Mouse (Mus musculus) urinary bladder, postnatal 25 days (tissue): ENCODE data around the gene Camkmt.

ENCODE experiments used
- DNase-seq: peaks from one replicate; pipeline ENCODE4 v3.0.0; 2022; ENCODE audit warnings: low spot score

Gene Camkmt

GRCm38 (mm10) chr17:85292276-85292675 is 201.9 kb downstream of the Camkmt start:
- DNase-seq: no peak

DNA sequence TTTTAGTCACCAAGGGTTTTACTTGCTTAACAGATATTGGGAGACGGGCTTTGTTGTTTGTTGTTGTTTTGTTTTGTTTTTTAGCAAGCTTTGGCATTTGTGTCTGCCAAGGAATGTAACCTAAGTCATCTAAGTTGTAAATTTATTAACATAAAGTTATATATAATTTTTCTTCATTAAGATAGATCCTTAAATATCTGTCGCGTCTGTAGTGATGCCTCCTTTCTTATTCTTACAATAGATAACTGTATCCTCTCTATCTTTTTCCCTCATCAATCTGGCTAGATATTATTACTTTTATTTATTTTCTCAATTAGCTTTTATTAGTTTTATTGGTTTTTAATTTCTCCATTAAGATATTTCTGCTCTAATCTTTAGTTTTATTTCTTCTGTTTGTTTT is 213.3 kb downstream of the Camkmt start:
- no peak for DNase-seq

DNA sequence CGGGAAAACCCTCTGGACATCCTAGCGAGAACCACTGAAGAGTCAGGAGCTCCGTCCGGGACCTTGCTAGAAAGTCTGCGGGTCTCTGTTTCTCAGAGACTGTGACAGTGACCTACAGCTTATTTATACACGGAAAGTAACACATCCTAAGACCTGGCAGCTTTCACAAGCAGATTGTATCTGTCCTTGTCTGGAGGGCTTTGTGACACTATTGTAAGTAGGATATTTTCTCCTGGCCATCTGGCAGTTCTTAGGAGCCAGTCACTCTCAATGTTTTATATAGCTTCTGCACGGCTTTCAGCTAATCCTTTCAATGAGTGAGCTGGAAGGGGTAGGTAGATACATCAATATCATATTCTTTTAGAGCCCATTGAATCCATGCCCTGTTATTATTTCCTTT is 218.2 kb downstream of the Camkmt start:
- DNase-seq: no peak

DNA sequence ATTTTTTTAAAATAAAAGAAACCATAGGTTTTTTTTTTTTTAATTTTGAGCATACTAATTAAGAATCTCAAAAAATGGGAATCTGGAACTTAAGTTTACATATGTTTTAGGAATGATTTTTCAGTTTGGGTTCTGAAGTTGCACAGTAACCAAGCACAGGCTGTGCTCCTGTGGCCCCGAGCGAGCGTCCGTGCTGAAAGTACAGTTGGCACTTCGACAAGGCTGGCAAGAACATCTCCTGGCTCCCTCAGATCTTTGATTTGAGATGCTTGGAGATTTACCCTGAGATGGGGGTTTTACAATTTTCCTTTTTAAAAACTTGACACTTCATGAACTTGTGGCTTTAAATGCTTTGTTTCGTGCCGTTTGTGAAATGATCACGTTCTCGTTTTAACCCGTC is 218.7 kb downstream of the Camkmt start:
- no peak for DNase-seq

- DNase-seq: no peak
Observed at GRCm38 (mm10) chr17:85311348-85311747, 221.0 kb downstream of the Camkmt start.

DNA sequence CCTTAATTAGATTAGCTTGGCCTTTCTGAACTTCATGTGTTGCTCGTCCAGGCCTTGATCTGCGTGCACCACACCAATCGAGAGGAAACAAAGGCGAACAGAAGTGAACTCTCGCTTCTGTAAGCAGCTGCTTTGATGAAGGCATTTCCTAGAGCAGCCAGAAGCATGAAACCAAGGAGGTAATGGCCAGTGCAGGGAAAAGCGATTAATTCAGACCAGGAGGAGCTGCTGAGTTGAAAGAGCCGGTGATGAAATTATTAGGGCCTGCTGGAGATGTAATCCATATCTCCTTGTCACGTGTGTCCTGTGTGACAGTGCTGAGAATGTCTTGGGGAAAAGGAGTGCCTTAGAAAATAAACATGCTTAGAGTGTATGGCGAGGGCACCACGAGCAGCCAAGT is 228.0 kb downstream of the Camkmt start:
- no peak for DNase-seq

DNA sequence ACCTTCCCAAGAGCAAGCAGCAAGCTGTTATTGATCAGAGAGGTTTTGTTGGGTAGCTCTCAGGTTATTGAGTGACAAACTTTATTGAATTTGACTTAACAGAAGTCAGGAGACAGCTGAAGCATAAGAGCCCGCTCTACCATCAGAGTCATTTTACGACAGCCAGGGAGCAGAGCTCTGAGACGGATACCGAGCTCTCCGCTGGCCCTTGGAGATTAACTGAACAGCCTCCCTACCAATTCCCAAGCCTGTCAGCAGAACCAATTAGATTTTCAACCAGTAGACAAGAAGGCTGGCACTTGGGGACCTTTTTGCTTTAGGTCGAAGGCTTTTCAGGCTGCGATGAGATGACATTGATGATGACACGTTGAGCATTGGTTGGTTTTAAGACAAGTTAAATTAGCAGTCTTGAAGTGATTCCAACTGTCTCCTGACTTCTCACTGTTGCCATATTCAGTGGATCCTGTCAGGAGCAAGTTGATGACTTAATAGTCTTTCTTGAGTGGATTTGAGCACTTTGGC is 229.5 kb downstream of the Camkmt start:
- no peak for DNase-seq

DNA sequence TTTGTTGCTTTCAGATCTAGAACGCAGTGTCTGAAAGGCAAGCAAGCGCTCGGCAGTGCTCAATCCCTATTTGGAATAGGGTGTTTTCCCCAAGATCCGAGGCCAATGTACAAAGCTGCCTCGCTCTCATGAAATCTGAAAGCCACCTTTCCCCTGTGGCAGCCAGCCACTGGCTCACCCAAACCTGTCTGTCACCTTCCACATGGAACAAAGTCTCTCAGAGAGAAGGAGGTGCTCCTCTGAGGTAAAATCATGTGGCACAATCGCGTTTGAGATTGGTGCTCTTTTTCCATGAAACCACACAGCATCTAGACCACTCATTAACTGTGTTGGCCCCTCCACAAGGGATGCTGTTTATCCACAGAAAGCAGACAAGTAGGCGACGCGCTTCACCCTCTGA is 238.5 kb downstream of the Camkmt start:
- no peak for DNase-seq

GRCm38 (mm10) chr17:85335464-85335863 is 245.1 kb downstream of the Camkmt start:
- no peak for DNase-seq

DNA sequence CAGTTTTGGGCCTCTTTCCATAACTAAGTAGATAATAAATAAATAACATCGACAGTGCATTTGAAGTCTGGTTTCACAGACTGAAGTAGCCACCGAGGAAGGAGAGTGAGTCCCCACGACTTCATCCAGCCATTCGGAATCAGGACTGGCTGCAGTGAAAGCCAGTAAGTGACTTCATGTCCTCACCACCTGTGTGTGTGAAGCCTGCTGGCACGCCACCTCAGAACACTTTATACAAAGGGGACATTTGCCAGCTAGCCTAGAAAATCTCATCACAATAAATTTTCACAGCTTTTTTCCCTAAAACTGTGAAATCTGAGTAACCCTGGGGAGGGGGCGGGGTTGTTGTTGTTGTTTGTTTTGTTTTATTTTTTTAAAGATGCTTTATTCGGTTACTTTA is 247.3 kb downstream of the Camkmt start:
- no peak for DNase-seq

DNA sequence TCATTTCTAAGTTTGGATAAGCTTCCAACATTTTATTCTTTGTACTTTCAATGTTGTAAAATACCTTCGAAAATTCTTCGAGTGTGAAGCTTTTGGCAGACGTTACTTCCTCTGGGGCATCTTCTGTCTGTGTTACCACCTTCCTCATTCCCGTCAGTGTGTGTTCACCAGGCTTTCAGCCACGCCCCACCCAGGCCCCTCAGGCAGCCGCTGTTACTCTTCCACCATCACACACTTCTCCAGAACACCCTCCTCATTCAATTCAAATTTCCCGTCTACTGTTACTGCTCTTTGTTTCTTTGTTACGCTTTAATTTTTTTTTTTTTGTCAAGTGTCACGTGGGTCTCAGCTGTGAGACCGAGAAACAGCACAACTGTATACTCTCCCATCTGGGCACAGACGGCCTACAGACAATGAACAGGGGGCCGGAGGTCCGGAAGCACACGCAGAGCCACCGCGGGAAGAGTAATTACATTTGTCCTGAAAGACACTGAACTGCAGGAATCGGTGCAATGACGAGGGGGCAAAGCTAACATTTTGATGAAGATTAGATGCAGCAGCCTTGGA is 250.9 kb downstream of the Camkmt start:
- no peak for DNase-seq

DNA sequence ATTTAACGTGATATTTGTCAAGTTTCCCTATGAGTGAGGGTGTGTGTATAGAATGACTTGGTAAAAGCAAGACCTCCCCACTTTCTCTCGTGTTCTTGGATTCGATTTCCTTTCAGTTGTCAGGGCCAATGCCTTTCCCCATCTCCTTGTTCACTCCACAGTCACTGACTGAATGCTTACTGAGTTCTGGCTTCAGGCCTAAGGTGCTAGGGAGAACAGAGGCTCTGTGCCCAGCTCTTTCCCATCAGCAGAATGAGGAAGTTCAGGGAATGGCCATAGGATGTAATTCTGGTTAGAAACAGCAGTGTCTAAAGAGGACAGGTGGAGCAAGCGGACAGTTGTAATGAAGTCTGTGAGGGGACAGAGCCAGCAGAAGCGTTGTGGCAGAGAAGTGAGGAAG is 252.1 kb downstream of the Camkmt start:
- no peak for DNase-seq

DNA sequence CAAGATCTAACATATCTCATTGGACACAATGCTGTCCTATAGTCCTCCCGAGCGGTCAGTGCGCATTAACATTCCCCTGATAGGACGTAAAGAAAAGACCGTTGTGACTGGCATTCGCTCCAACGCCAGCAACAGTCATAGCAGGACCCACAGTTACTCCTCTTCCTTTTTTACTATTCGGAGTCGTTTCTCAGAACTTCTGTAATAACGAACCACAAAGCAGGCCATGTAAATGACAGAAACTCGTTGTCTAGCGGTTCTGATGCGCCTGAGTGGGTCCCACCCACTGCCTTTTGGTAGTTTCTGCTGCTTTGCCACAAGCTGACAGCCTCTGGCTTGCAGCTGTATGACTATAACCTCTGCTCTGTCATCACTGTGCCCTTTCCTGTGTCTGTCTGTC is 253.1 kb downstream of the Camkmt start:
- no peak for DNase-seq

DNA sequence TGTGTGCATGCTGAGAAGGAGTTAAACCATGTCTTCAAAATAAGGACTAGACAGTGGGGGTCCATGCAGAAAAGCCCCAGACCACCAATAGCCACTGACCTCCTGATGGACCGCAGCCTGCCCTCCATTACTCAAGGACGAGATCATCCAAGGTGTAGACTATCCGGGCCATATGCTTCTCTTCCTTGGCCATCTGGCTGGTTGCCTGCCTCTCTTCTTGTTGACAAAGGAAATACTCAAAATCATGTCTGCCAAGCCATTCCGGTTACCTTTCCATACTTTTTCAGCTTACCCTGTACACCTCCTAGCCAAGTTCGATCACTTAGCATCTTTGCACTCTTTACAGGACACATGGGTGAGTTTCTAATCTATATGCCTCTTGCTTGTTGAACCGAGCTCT is 256.3 kb downstream of the Camkmt start:
- DNase-seq: no peak

DNA sequence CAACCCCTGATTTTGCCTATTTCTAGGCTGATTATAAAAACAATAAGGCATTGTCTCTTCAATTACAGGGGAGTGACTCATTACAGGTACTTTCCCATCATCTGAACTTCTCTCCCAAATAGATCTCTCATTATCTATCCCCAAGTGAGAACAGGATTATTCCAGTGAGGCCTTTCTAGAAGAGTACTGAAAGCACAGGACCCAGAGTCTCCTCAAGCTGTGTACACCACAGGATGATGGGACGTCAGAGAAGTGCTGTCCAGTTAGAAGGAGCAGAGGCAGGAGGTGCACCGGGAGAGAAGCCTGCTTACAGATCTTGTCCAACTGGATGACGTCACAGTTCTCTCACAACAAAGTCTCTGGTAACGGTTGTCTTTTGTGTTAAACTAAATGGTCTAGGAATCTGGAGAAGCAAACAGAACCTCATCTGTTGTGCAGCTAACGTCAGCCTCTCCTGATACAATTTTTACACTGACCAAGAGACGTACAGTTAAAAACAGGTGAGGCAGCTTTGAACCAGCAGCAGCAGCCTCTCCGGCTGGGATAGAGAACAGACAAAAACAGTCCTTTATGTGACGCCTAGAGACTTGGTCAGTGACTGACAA is 259.1 kb downstream of the Camkmt start:
- DNase-seq: no peak

DNA sequence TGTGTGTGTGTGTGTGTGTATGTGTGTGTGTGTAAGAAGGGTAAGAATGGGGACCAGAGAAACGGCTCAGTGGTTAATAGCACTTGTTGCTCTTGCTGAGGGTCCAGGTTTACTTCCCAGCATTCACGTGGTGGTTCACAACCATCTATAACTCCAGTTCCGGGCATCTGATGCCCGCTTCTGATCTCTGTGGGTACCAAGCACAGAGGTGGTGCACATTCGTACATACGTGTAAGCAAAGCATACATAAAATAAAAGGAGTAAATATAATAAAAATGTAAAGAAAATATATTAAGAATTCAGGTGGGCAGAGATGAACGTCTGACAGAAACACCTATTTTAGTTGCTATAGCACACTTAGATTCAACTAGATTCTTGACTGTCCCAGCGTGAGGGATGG is 260.9 kb downstream of the Camkmt start:
- no peak for DNase-seq

DNA sequence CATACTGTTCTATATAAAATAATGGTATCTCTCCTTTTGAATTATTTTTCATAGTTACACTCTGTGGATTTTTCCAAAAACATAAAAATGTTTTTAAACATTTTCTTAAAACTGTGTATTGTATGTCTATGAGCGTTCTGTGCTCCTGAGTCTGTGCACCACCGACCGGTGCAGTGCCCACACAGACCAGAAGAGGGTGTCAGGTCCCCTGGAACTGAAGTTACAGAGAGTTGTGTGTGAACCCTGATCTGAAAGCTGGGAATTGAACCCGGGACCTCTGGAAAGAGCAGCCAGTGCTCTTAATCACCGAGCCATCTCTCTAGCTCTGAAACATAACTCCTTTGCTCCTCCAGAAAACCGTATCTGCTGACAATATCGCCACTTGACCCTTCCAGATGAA is 262.4 kb downstream of the Camkmt start:
- DNase-seq: no peak

GRCm38 (mm10) chr17:85353191-85353590 is 262.8 kb downstream of the Camkmt start:
- DNase-seq: no peak

GRCm38 (mm10) chr17:85353636-85354035 is 263.3 kb downstream of the Camkmt start:
- no peak for DNase-seq

GRCm38 (mm10) chr17:85355356-85355755 is 265.0 kb downstream of the Camkmt start:
- no peak for DNase-seq

DNA sequence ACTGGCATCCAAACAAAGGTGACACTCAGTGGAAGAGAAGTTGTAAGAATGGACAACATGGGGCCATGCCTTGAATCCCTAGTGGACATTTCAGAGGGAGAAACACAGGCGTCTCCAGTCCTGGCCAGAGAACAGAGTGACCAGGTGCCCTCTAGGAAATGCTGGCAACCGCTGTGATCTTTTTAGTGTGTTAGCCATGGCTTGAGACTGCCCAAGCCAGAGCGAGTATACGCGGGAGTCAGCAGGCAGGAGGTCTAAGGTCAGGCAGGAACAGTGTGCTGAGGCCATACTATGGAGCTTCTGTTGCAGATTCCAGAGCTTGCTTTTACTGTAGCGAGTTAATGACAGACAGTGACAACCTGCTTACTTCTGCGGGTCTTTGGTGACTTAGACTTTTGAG is 270.7 kb downstream of the Camkmt start:
- DNase-seq: no peak

GRCm38 (mm10) chr17:85367319-85367718 is 277.0 kb downstream of the Camkmt start:
- DNase-seq: no peak

DNA sequence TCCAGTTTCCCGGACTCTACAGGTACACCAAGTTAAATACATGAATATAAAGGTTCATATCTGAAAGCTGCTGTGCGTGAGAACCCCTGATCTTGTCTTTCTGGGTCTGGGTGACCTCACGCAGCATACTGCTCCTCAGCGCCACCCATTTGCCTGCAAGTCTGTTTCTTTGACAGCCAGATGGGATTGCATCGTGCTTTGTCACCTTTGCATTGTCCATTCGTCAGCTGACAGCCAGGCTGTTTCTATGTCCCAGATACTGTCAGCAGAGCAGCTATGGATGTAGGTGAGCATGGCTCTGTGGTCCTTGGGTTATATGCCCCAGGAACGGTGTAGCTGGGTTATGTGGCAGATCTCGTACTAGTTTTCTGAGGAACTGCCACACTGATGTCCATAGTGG is 278.4 kb downstream of the Camkmt start:
- no peak for DNase-seq

GRCm38 (mm10) chr17:85372076-85372475 is 281.7 kb downstream of the Camkmt start:
- no peak for DNase-seq
